Mouse (Mus musculus) bone marrow macrophage, adult 2 months (primary cell): ENCODE data around the gene Adh7.

Experiments used
- CTCF ChIP-seq: IDR thresholded peaks from 2 replicates; pipeline ENCODE4 v1.5.1; 2012; ENCODE audit warnings: low read depth, mild to moderate bottlenecking, low read length, moderate library complexity
- POLR2A ChIP-seq: IDR thresholded peaks from 2 replicates; pipeline ENCODE4 v1.6.1; 2012; ENCODE audit warnings: mild to moderate bottlenecking, low read depth, low read length, borderline replicate concordance

DNA sequence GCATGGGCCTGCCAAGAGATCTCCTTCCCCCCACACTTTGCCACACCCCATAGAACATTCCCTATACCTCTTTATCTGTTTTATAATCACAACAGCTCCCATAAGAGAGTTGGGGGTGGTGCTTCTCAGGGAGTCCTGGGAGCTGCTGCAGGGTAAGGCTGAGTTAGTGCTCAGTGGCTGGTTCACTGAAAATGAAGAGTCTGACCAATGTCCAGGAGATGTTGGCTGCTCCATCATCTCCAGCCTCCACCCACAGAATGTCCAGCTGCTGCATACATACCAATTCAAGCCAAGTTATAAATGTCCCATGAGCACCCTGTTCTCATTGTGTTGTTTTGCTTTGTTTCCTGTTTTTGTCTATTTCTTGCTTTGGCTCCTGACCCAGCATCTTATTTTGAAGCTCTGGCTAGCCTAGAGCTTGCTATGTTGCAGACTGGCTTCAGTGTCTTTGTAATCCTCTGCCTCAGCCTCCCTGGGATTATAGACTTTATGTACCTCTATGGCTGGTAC lies 29.0 kb downstream of the Adh7 start:
- no peak for TF ChIP-seq POLR2A
- no peak for TF ChIP-seq CTCF
